Mouse (Mus musculus): ENCODE data around the gene Tbc1d19. TPM values are rescaled to one million over a fixed set of nuclear protein-coding genes. Genes with fewer than 3 reads are reported as not detected.

Gene Tbc1d19
- total RNA-seq, 2 experiments from 2014 or later, result 39.8 to 59.6 TPM

DNA sequence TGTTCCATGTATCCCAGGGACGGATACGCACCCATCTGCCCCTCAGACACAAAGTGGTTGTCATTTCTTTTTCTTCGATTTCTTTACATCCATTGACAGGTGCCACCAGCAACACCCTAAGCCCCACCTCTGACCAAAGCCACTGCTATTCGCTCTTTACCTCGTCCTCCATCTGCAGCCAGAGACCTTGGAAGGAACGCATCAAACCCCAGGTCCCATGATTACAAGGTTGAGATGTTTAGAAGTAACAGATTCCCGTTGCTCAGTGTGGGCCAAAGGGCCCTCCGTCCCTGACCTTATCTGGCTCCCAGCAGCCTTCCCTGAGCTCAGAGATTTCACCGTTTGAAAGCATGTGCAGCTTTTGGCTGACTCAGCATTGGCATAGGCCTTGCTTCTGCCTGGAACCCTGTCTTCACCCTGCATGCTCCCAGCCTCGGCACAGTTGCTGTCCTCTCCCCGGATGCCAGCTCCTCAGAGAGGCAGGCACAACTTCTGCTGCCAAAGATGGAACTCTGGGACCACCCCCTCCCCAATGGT, 134.0 kb downstream of the Tbc1d19 start:
- intact Hi-C loops (cut with DNase I), result loop anchor here (5.0 kb wide), 1 partner anchor 246 kb away; no protein-coding TSS in a partner anchor
- DNase-seq (ENCODE audit: low spot score in 2 of 2), result no peak

DNA sequence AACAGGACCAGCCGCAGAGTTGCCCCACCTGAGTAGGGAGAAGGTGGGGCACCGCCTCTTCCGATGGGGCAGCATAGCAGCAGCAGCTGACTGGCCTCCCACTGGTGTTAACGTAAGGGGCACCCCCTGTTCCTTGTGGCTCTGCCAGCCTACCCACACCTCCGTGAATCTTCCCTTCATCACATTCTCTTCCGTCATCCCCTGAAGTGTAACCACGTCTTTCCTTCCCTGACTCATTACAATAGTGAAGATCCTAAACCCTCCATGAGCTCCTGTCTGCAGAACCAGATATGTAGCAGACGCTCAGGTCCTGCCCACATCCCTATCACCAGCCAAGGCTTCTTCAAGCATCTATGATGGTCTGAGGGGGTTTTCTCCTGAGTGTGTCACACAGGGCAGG, 137.3 kb downstream of the Tbc1d19 start:
- intact Hi-C loops (cut with DNase I), result no loop called here
- no peak for DNase-seq (ENCODE audit: low spot score in 2 of 2)

DNA sequence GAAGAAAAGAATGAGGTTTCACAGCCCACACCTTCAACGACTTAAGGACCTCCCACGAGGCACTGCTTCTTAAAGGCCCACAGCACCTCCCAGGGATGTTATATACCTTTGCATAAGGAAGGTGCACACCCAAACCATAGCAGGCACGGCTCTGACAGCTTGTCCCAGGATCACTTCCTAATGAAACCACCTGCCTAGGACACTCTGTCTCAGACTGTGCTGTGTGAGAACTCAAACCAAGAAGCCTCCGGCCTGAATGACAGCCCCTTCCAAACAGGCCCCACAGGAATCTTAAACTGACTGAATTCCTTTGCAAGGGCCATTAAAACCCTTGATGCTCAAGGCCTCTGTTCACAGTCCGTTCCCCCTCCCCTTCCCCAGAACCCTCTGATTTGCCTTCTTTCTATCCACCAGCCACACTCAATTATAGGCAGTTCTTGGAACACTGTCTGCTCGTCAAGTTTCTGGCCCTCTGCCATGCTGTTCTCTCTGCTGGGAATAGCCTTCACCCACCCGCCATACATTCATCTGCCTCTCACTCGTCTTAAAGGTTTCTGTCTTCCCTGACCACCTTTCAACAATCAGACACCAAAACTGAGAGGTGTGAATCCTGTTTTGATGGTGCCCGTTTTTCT, 138.3 kb downstream of the Tbc1d19 start:
- intact Hi-C loops (cut with DNase I), result no loop called here
- peak; percentile 68 to 74 for DNase-seq (ENCODE audit: low spot score in 2 of 2)

DNA sequence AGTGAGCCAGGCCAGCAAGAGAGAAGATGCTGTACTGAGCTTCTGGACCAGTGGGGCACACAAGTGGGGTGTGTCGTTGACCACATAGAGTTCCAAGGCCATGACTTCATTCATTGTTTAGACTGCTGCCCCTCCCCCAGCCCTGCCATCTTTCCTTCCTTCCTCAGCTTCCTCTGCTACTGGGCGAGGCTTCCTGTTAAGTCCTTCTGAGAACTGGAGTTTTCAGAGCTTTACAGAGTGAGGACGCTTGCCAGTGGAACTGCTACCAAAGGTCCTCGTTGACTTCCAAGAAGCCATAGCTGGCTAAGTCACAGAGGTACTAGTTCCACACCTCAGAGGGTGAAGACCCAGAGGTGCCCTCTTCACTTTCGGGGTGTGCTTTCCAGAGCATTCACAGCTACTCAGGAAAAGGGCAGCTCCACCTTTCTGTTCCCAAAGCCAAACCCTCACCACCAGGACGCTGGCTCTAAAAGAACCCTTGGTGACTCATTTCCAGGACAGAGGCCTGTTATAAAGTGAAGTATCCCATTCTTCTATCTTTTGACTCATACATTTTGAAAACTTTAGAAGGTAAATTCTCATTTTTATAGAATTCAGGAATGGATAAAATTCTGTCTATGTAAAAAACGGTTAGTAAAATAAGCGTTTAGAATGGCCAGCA, 139.3 kb downstream of the Tbc1d19 start:
- intact Hi-C loops (cut with DNase I), result no loop called here
- DNase-seq (ENCODE audit: low spot score in 2 of 2), result no peak

DNA sequence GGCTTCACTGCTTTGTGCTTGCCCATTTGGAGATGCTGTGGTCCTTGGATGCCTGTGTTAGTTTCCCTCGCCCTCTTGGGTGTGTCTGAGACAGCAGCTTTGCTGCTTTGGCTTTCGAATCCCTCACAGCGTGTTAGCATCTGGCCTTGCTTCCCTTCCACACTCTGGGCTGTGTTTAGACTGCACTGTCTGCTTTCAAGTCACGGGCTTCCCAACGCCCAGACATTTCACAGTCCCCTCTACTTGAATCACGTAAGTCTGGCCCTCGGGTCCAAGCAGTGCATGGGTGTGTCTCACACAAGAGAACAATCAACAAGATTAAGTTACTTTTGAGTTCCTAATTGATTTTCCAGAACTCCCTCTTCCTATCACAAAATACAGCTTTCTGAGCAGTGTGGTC, 140.8 kb downstream of the Tbc1d19 start:
- no peak for DNase-seq (ENCODE audit: low spot score in 2 of 2)

DNA sequence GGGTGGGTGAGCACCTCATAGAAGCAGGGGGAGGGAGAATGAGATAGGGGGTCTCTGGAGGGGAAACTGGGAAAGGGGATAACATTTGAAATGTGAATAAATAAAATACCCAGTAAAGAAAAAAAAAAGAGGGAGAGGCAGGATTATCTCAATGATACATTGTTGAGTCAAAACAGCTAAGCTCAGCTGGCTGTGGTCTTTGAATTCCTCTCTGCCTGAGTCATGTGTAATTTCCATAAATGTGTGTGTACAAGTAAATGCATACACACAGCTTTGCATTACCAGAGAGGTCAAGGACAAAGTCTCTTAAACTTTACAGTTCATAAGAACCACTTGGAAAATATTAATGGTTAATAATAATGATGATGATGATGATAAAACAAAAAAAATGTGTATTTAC, 143.8 kb downstream of the Tbc1d19 start:
- no peak for DNase-seq (ENCODE audit: low spot score in 2 of 2)
- intact Hi-C loops (cut with DNase I), result no loop called here

More for the DNA sequence above, 140.8 kb downstream of the Tbc1d19 start:
- intact Hi-C loops (cut with DNase I), result no loop called here

Other genes starting within 250 kb of the Tbc1d19 start
- under 1 TPM in 1 of 2 experiments, not detected in 1; 0.19 TPM for gene Cckar, start 101.9 kb upstream of the Tbc1d19 start, total RNA-seq (2021)
- gene Stim2, start 188.9 kb downstream of the Tbc1d19 start, total RNA-seq (2021), result 10 to 100 TPM; 54.4 to 58.9 TPM